Mouse (Mus musculus) embryo, embryonic 11 days (tissue): ENCODE measurements at regions not wholly inside any gene's neighbourhood (a gene's known extent, or its start where the extent isn't known, plus 50 kb on each side); places are given as distances from the start of the nearest gene placed in this dataset.

Experiments
- DNase-seq: peaks from one replicate; pipeline ENCODE4 v3.0.0-alpha.2; 2015

GRCm38 (mm10) chr12:99039497-99040322, 119.3 kb downstream of the Ttc8 start:
- DNase-seq: peak; percentile 37

GRCm38 (mm10) chr12:99041606-99042005, 121.2 kb downstream of the Ttc8 start:
- peak; percentile 54 for DNase-seq

GRCm38 (mm10) chr12:99042918-99043862, 122.8 kb downstream of the Ttc8 start:
- no peak for DNase-seq

DNA sequence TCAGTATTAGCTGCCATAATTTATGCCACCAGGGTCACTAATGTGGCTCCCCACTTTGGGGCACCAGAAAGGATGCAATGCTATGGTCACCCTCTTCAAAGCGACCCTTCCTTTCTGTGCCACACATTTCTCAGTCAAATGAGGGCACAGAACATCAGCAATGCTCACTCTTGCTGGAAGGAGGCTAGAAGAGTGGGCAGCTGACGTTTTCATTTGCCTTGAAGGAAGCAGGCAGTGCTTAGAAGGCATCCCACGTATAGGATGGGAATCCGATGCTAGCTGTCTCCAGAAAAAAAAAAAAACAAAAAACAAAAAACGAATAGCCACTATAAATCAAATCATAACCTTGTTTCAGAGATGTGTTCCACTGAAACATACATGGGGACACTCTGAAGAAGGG, 124.1 kb downstream of the Ttc8 start:
- no peak for DNase-seq

DNA sequence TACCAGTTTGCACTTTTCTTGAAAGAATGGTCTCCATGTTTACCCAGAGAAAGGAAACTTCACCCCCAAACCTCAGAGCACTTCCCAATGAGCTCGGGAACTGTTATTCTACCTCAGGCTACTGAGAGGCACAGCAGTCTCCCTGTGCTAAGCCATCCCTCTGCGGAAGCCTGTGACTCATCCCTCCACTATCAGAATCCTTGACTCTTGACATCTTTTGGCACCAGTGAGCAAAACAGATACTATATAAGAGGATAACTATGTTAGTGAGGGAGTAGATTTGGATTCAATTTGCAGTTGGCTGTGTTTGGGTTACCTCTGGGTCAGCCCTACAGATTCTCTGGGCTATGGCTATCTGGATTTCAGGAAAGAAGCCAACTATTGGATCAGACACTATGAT, 130.1 kb downstream of the Ttc8 start:
- DNase-seq: no peak

DNA sequence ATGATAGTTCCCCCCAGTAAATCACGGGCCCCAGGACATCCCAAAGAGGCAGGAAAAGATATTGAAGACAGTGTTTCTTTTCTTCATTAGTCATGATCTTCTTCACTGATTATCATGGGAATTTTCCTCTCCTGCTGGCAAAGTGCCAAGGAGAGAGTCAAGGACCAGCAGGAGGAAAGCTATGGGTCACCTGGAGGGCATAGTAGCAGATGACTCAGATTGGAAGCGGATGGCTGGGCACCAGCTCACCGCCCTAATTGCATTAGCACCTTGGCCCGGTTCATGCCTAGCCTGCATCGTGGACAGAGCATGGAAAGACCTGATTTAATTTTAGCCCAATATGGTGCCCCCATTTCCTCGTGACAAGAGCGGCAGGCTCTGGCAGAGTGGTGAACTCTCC, 132.2 kb downstream of the Ttc8 start:
- no peak for DNase-seq

DNA sequence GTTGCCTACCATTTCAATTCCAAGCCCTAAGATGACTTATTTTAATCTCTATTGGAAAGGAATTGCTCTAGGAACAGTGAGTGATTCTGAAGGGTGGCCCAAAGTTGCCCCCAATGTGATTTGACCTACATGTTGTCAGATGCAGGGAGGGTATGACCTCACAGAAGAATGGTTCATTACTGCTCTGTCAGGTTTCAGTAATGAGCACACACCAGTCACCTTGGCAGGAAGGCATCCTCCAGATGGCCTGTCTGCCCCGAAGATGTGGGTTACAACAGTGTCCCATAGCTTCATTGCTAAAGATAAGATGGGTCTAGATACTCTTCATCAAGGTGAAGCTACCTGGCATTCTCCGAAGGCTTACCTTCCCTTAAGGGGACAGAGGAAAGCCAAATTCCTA, 137.1 kb downstream of the Ttc8 start:
- no peak for DNase-seq

GRCm38 (mm10) chr12:99058916-99059315, 138.5 kb downstream of the Ttc8 start:
- DNase-seq: no peak

DNA sequence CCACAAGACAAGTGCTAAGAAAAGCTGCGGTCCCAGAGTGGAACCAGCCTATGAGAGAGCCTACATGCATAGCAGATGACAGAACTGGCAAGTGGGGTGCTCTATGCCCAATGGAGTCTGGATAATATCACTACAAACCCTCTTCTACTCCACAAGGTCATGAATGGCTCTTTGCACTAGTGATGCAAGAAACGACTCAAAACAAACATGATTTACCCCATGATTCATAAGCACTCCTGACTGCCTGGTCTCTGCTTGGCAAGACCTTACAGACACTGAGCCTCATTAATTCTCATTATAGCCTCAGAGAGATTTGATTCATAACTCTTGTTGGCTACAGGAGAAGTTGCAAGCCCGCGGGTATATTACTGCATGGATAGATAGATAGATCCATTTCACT, 139.1 kb downstream of the Ttc8 start:
- no peak for DNase-seq

GRCm38 (mm10) chr12:99060702-99061101, 140.3 kb downstream of the Ttc8 start:
- DNase-seq: no peak

DNA sequence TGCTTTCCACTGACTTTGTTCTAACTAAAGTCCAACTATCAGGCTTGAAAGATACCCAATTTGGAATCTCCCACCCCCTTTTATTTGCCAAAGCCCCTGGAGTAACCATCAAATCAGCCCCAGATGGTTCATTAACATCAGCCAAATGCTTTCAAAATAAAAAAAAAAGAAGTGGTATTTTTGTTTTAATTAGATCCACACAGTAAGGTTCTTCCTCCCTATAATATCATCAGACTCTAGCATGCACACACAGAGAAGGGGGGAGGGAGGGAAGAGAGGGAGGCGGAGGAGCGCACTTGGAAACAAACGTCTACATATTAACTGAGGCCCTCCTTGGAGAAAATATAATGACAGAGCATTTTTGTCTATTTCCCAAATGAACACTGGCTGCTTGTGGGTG, 143.1 kb downstream of the Ttc8 start:
- no peak for DNase-seq

DNA sequence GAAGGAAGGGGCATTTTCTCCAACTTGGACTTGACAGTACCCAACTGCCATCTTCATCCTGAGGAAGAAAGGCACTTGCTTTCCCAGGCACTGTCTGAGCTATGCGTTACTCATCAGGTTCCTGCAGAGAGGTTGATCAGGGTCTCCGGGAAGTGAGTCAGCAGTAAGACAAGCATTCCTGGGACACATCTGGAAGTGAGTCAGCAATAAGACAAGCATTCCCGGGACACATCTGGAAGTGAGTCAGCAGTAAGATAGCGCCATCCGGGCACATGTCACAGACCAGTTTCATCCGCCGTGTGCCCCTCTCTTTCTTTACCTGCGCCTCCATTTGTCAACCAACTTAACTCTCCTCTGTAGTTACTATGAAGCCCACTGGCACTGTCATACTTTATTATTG, 143.5 kb downstream of the Ttc8 start:
- DNase-seq: no peak

GRCm38 (mm10) chr12:99067962-99068361, 147.6 kb downstream of the Ttc8 start:
- DNase-seq: no peak

DNA sequence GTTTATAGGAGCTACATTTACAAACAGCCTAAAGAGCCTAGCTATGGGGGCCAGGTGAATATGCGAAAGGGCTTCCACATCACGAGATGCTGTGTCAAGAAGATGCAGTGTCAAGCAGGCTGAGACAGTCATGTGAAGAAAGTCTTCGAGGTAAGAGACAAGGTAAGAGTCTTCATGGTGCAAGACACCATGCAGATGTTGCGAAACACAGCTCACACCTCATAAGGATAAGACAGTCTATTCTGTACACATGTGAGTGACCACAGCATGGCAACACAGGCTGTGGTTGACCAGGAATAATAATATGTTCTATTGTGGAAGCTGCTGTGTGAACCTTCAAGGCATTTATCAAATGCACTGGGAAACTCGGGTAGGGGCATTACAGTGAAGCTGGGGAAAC, 153.4 kb downstream of the Ttc8 start:
- DNase-seq: no peak

DNA sequence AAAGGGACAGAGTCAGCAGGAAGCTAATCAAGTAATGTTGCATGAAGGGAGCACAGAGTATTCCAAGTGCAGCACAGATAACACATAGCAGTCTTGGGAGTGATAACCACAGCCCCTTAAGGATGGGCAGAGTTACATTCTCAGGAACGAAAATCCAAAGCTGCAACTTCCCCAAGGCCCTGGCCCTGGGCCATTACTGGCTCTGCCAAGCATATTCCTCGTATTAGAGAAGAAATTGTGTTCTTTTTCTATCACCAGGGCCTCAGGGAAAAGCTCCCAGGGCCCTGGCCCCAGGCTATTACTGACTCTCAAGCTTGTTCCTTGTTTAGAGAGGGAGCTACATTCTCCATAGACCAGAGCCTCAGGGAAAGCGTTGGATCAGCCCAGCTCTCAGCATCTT, 157.0 kb downstream of the Ttc8 start:
- no peak for DNase-seq

GRCm38 (mm10) chr12:99079873-99080272, 159.5 kb downstream of the Ttc8 start:
- no peak for DNase-seq

GRCm38 (mm10) chr12:99083616-99084015, 163.2 kb downstream of the Ttc8 start:
- peak; percentile 11 for DNase-seq

GRCm38 (mm10) chr12:99084144-99084543, 163.8 kb downstream of the Ttc8 start:
- peak; percentile 90 for DNase-seq

- DNase-seq: peak; percentile 51
Measured at GRCm38 (mm10) chr12:99087286-99087685, 166.9 kb downstream of the Ttc8 start.

GRCm38 (mm10) chr12:99091770-99092169, 171.4 kb downstream of the Ttc8 start:
- no peak for DNase-seq

DNA sequence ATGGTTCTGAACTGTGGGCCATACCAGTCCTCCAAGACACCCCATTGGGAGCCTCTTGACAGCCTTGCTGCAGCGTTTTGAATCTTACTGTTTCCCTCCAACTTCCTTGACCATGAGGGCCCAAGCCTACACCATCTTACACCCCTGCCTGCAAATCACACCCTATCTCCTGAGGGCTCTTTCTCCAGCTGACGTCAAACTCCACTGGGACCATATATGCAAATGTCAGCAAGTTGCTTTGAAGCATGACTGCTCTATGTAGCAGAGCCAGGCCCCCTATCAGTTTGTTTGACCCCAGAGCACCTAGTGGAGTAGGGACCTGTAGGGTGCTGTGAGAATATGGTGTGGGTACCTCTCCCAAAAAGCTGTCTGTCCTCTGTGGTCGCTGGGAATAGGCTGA, 172.8 kb downstream of the Ttc8 start:
- no peak for DNase-seq

GRCm38 (mm10) chr12:99093989-99094388, 173.6 kb downstream of the Ttc8 start:
- DNase-seq: no peak

- peak; percentile 90 for DNase-seq
Measured at GRCm38 (mm10) chr12:99096930-99097617, 176.7 kb downstream of the Ttc8 start.
